Mouse (Mus musculus) heart, embryonic 11.5 days (tissue): ENCODE measurements around the gene 4931429L15Rik. TPM values are rescaled to one million over a fixed set of nuclear protein-coding genes. Genes with fewer than 3 reads are reported as not detected.
"Not testable (repeated sequence)": the region's sequence is repeated elsewhere in the genome, so short reads cannot be mapped to it uniquely, and the experiment has no call there.

ENCODE experiments used
- ATAC-seq: fragments of 200-750 bp; cut with Nextera tagmentation; replicated peaks from 2 replicates; pipeline ENCODE4 v1.8.0; 2017; ENCODE audit warnings: moderate library complexity; ENCODE audit not compliant: insufficient number of reproducible peaks, low FRiP score, low TSS enrichment
- H3K27ac ChIP-seq: fragments of 300-500 bp; sonication (generic); 2 replicates; pipeline ENCODE4 v1.5.1; 2014; ENCODE audit warnings: mild to moderate bottlenecking, low read depth, low read length
- H3K27me3 ChIP-seq: fragments of 300-500 bp; sonication (generic); 2 replicates; pipeline ENCODE4 v1.6.1; 2014; ENCODE audit warnings: mild to moderate bottlenecking, low read length, mixed read lengths; ENCODE audit not compliant: control insufficient read depth, insufficient read depth
- H3K36me3 ChIP-seq: fragments of 300-500 bp; sonication (generic); 2 replicates; pipeline ENCODE4 v1.6.1; 2014; ENCODE audit warnings: mild to moderate bottlenecking, low read length, moderate library complexity, mixed read lengths; ENCODE audit not compliant: control insufficient read depth, insufficient read depth
- H3K4me1 ChIP-seq: fragments of 300-500 bp; sonication (generic); 2 replicates; pipeline ENCODE4 v1.6.1; 2014; ENCODE audit warnings: low read length; ENCODE audit not compliant: control insufficient read depth, insufficient read depth
- H3K4me2 ChIP-seq: fragments of 300-500 bp; sonication (generic); 2 replicates; pipeline ENCODE4 v1.6.1; 2014; ENCODE audit warnings: mild to moderate bottlenecking, moderate library complexity
- H3K4me3 ChIP-seq: fragments of 300-500 bp; sonication (generic); 2 replicates; pipeline ENCODE4 v1.5.1; 2014; ENCODE audit warnings: low read depth, low read length
- H3K9ac ChIP-seq: fragments of 300-500 bp; sonication (generic); 2 replicates; pipeline ENCODE4 v1.6.1; 2014; ENCODE audit warnings: mild to moderate bottlenecking, low read depth, low read length, moderate library complexity
- H3K9me3 ChIP-seq: fragments of 300-500 bp; sonication (generic); replicated peaks from 2 replicates; pipeline ENCODE4 v1.6.1; 2016; ENCODE audit warnings: low read length; ENCODE audit not compliant: control insufficient read depth
- WGBS: fragments of 180-500 bp; shearing (Covaris S2); extraction: QIAGEN DNeasy Blood & Tissue Kit; methylation state at CpG from one replicate; pipeline ENCODE4 v1.1.7; 2014; ENCODE audit not compliant: insufficient replicate concordance; 5-methylcytosine and 5-hydroxymethylcytosine counted together
- polyA plus RNA-seq: library from polyadenylated mRNA; unstranded; fragments of >200 nt; fragmentation: Nextera tagmentation; extraction: Ambion mirVana; gene quantifications from 2 replicates; pipeline ENCODE4 v1.2.1, GENCODE M21; 2014

4931429L15Rik gene
- polyA plus RNA-seq, 1 experiment from 2014 or later, result not detected

DNA sequence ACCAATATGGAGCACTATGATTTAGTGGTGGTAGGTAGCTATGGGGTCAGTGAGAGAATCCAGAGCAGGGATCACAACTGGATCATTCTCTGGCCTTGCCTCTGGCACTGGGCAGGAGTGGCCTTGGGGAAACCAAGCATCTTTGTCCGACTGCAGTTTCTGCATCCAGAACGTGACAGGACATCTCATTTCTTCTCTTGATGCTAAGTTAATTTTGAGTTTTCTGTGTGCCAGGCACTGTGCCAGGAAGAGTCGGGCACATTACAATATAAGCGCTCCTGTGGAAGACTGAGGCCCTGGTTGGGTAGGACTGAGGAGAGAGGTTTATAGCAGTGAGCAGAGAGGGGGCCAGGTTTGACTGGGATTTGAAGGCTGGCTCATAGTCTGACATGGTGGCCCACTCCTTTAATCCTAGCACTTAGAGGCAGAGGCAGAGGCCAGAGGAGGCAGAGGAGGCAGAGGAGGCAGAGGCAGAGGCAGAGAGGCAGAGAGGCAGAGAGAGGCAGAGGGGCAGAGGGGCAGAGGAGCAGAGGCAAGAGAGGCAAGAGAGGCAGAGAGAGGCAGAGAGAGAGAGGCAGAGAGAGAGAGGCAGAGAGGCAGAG, 19.4 kb upstream of the 4931429L15Rik start:
- 81% methylated on average over 4 of the region's 4 CpGs for WGBS
- Histone ChIP-seq H3K27ac (no peak overlapping the region), H3K36me3 (no peaks in the 10 kb centered on the region), H3K9ac (no peak overlapping the region), H3K4me3 (no peak overlapping the region), H3K9me3 (no peaks in the 10 kb centered on the region), H3K4me2 (no peak overlapping the region), H3K27me3 (peaks cover 4% of the 10 kb centered on the region; the same call in 1 of the 2 replicates), H3K4me1 (no peaks in the 10 kb centered on the region)
- no peak for ATAC-seq

DNA sequence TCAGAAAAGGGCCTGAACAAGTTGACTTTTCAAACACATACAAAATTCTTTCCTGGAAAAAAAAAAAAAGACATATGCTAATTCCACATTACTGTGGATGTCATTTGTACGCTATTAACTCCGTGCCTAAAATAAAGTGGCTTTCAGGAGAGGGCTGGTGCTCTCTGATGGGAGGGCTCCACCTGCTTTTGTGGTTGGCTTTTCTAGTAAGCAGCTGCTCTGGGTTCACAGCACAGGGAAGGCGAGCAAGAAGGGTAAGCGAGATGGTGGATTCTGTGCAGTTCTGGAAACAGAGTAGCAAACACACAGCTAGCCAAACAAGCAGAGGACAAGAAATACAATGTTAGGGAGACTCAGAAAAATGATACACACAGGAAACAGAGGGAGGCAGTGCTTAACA, 18.6 kb upstream of the 4931429L15Rik start:
- no peak for ATAC-seq
- no peak overlapping the region for H3K27ac ChIP-seq
- no peak overlapping the region for H3K4me2 ChIP-seq
- 44% methylated on average over 4 of the region's 4 CpGs for WGBS
- H3K9me3 ChIP-seq, result no peaks in the 10 kb centered on the region
- H3K4me1 ChIP-seq, result no peaks in the 10 kb centered on the region
- H3K36me3 ChIP-seq, result no peaks in the 10 kb centered on the region
- peaks cover 4% of the 10 kb centered on the region; the same call in 1 of the 2 replicates for H3K27me3 ChIP-seq
- no peak overlapping the region for H3K9ac ChIP-seq
- no peak overlapping the region for H3K4me3 ChIP-seq

DNA sequence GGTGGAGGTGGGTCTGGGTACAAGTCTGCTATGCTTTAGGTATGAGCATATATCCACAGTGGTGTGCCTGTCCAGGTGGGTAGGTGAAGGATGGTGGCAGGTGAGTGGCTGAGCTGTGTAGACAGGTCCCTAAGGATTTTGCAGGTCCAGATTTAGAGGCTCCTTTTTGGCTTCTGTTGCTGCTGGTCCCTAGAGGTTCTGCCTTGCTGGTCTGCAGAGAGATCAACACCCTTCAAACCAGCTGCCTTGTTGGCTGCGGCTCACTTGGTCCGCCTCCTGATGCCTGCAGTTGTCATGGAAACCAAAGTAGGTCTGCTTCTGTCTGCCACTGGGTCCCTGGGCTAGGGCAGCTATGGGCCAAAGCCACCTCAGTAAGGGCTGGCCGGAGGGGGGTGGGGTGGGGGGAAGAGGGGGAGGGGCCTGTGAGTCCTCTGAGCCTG, 18.1 kb upstream of the 4931429L15Rik start:
- H3K4me3 ChIP-seq, result no peak overlapping the region
- ATAC-seq, result no peak
- no peak overlapping the region for H3K4me2 ChIP-seq
- H3K9me3 ChIP-seq, result no peaks in the 10 kb centered on the region
- H3K27ac ChIP-seq, result no peak overlapping the region
- peaks cover 7% of the 10 kb centered on the region; the same call in 1 of the 2 replicates for H3K27me3 ChIP-seq
- WGBS, result 5% methylated on average over 3 of the region's 3 CpGs
- no peaks in the 10 kb centered on the region for H3K36me3 ChIP-seq
- H3K9ac ChIP-seq, result no peak overlapping the region
- H3K4me1 ChIP-seq, result no peaks in the 10 kb centered on the region

DNA sequence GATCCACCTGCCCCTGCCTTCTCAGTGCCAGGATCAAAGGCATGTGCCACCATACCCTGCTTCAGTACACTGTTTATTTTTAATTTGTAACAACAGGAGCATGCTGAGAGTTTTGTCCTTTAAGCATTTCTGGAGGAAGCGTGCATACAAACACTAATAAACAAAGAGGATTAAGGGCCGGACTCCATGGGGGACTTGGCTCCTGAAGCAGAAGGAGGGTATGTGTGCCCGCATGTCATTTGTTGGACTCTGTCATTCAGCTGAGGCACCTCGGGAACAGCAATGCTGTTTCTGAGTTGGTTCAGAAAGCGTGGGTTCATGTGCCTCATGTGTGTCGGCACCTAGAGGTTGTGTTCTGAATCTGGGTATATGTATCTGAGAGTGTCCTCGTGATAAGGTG, 17.5 kb upstream of the 4931429L15Rik start:
- WGBS, result 61% methylated on average over 7 of the region's 7 CpGs
- no peak overlapping the region for H3K4me2 ChIP-seq

DNA sequence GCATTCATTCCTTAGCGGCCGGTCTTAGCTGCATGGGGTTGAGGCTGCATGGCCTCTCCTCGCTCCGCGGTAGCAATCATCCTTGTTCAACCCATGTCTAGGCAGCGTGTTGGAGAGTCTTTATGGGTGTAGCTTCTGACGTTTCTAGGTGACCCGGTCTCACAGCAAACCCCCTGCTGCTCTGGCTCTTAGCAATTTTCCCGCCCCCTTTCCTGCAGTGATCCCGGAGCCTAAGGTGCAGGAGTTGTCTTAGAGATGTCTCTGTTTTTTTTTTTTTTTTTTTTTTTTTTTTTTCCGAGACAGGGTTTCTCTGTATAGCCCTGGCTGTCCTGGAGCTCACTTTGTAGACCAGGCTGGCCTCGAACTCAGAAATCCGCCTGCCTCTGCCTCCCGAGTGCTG, 16.5 kb upstream of the 4931429L15Rik start:
- not testable (repeated sequence) for H3K9ac ChIP-seq, H3K27ac ChIP-seq, H3K4me1 ChIP-seq, H3K4me2 ChIP-seq, ATAC-seq, H3K9me3 ChIP-seq, H3K4me3 ChIP-seq, H3K27me3 ChIP-seq, H3K36me3 ChIP-seq
- 66% methylated on average over 12 of the region's 14 CpGs for WGBS

More for the DNA sequence above, 17.5 kb upstream of the 4931429L15Rik start:
- Histone ChIP-seq H3K9ac (no peak overlapping the region), H3K36me3 (no peaks in the 10 kb centered on the region), H3K9me3 (no peaks in the 10 kb centered on the region), H3K4me1 (no peaks in the 10 kb centered on the region), H3K27ac (no peak overlapping the region), H3K27me3 (peaks cover 7% of the 10 kb centered on the region; the same call in 1 of the 2 replicates), H3K4me3 (no peak overlapping the region)
- no peak for ATAC-seq

DNA sequence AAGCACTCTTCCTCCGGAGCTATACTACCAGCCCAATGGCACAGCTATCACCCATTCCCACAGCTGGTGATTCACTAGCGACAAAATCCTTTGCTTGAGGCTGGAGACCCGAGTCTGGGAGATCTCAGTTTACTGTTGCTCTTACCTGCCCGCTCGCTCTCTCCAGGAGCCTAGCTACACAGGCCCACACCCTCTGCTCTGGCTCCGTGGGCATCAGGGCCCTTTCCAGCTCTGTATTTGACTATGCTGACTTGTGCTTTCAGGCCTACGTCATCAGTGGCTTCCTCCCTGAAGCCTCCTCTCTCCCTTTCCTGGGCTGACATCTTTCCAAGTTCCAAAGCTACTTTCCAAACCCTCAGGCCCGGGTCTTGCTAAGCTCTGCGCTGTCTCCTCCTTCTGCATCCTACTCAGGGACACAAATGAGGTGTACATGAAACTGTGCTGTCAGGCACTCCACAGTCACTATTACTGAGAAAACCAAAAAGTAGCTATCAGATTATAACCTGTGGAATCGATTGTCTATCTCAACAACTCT, 15.7 kb upstream of the 4931429L15Rik start:
- WGBS, result 66% methylated on average over 10 of the region's 10 CpGs

DNA sequence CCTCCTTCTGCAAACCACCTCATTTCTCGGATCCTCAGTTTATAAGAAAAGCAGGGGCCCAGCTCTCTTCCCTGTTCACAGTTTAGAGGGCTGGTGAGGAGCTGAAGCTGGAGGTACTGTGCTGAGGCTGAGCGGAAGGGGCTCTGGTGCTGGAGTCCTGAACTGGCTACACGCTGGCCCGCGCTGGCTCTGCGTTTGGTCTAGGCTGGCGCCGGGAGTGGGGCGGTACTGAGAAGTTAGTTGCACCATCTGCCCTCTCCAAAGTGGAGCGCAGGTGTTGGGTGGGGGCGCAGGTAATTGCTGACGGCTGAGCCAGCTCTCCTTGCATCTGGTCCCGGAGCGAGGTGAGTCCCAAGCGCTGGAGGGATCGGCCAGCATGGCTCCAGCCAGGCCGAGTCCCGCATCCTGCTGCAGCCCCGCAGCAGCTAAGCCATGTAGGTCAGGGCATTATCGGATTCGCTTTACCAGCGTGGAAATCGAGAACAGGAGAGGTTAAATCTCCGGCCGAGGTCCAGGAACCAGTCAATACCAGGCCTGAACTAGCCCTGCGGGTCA, 14.8 kb upstream of the 4931429L15Rik start:
- H3K27me3 ChIP-seq, result peaks cover 7% of the 10 kb centered on the region; the same call in 1 of the 2 replicates
- H3K4me1 ChIP-seq, result no peaks in the 10 kb centered on the region
- H3K36me3 ChIP-seq, result no peaks in the 10 kb centered on the region
- H3K4me3 ChIP-seq, result no peak overlapping the region
- 31% methylated on average over 26 of the region's 26 CpGs for WGBS
- H3K27ac ChIP-seq, result no peak overlapping the region
- no peak overlapping the region for H3K9ac ChIP-seq
- no peak overlapping the region for H3K4me2 ChIP-seq
- ATAC-seq, result no peak
- H3K9me3 ChIP-seq, result no peaks in the 10 kb centered on the region

More for the DNA sequence above, 15.7 kb upstream of the 4931429L15Rik start:
- Histone ChIP-seq H3K36me3 (no peaks in the 10 kb centered on the region), H3K27ac (no peak overlapping the region), H3K9me3 (no peaks in the 10 kb centered on the region), H3K4me3 (no peak overlapping the region), H3K9ac (no peak overlapping the region), H3K4me2 (no peak overlapping the region), H3K4me1 (no peaks in the 10 kb centered on the region), H3K27me3 (peaks cover 7% of the 10 kb centered on the region; the same call in 1 of the 2 replicates)
- no peak for ATAC-seq

DNA sequence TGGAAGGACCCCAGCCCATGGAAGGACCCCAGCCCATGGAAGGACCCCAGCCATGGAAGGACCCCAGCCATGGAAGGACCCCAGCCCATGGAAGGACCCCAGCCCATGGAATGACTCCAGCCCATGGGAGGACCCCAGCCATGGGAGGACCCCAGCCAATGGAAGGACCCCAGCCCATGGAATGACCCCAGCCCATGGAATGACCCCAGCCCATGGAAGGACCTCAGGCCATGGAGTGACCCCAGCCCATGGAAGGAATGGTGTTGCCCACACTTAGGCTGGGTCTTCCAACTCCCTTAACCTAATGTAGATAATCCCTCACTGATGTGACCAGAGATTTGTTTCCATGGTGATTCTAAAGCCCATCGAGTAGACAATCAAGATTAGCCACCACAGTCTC, 11.5 kb upstream of the 4931429L15Rik start:
- Histone ChIP-seq H3K4me3 (no peak overlapping the region), H3K9me3 (no peaks in the 10 kb centered on the region), H3K36me3 (no peaks in the 10 kb centered on the region), H3K4me1 (peaks cover 5% of the 10 kb centered on the region), H3K4me2 (no peak overlapping the region), H3K27me3 (peaks cover 7% of the 10 kb centered on the region; the same call in 1 of the 2 replicates), H3K9ac (no peak overlapping the region), H3K27ac (no peak overlapping the region)
- WGBS, result 80% methylated on average over 1 of the region's 1 CpGs
- no peak for ATAC-seq

DNA sequence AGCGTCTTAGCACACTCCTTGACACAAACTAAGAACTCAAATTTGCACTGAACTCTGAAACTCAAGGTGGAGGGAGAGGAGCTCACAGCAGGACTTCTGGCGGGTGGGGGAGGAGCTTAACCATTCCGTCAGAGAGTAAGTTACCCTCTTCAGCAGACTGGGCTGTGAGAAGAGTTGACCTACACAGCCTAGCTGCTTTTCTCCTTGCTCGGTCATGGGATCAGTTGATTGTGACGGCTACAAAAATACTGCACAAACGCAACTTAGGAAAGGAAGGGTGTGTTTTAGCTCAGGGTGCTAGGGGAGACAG, 10.8 kb upstream of the 4931429L15Rik start:
- no peak overlapping the region for H3K27ac ChIP-seq
- H3K9me3 ChIP-seq, result no peaks in the 10 kb centered on the region
- H3K9ac ChIP-seq, result no peak overlapping the region
- peaks cover 7% of the 10 kb centered on the region; the same call in 1 of the 2 replicates for H3K27me3 ChIP-seq
- H3K4me3 ChIP-seq, result no peak overlapping the region
- H3K36me3 ChIP-seq, result no peaks in the 10 kb centered on the region
- peaks cover 5% of the 10 kb centered on the region for H3K4me1 ChIP-seq
- no peak for ATAC-seq
- peak overlapping the region; percentile 29; the same call in 1 of the 2 replicates for H3K4me2 ChIP-seq
- 31% methylated on average over 6 of the region's 6 CpGs for WGBS
